ENCODE assay signal across 24 mouse cellular contexts in genomic region chr11:22949101-22949500, GRCm38 (mm10). TPM values are rescaled to one million over a fixed set of nuclear protein-coding genes. Genes with fewer than 3 reads are reported as not detected.
A peak's percentile ranks its signal among the peaks of the same experiment; 100 is the strongest.
DNase-seq lines count a peak whose midpoint lies in the region; ATAC-seq and TF ChIP-seq lines count a peak whose summit lies in the region.
"Had no signal": no experiment of that assay in that cellular context is flagged by ENCODE, and none has a peak within 500 bp of the region (broad histone marks: within the 10 kb centered on the region; RNA-seq: fewer than 3 reads in every experiment).

No protein-coding gene starts in this region.

- H3K4me1 ChIP-seq in ES-Bruce4 (ENCODE audit: control insufficient read depth, insufficient read depth, low read length) = peaks cover 5% of the 10 kb centered on the region
- no peaks in the 10 kb centered on the region for H3K4me1 ChIP-seq in liver, embryonic 11.5 days (replicated peaks; ENCODE audit: control insufficient read depth, insufficient read depth, low read length)
- H3K4me1 ChIP-seq: forebrain, embryonic 13.5 days; heart, embryonic 15.5 days; limb, embryonic 12.5 days; neural tube, embryonic 15.5 days had no signal

- H3K27ac ChIP-seq in ES-Bruce4 (ENCODE audit: insufficient read depth, low read length) = peak overlapping the region; percentile 93
- H3K27ac ChIP-seq in liver, embryonic 11.5 days (ENCODE audit: low read depth, low read length) = no peak overlapping the region
- H3K27ac ChIP-seq: forebrain, embryonic 13.5 days; heart, embryonic 15.5 days; hindbrain, postnatal 0 days; limb, embryonic 12.5 days; liver, embryonic 13.5 days; macrophage; neural tube, embryonic 15.5 days had no signal

- H3K9ac ChIP-seq in ES-Bruce4 (ENCODE audit: low read depth, poor library complexity, severe bottlenecking) = no peak overlapping the region
- no peak overlapping the region for H3K9ac ChIP-seq in liver, embryonic 11.5 days (ENCODE audit: low read depth, low read length)
- H3K9ac ChIP-seq: forebrain, embryonic 13.5 days; heart, embryonic 15.5 days; limb, embryonic 12.5 days; liver, embryonic 13.5 days; lung, embryonic 14.5 days; neural tube, embryonic 15.5 days had no signal

- peak; percentile 65; the same call in 1 of the 2 replicates for ATAC-seq in erythroblast, adult 5-6 weeks (replicated peaks; ENCODE audit: low FRiP score, poor library complexity, severe bottlenecking)
- peak; percentile 27; the same call in 1 of the 2 replicates for ATAC-seq in monocyte, adult 5-6 weeks (replicated peaks; ENCODE audit: insufficient number of reproducible peaks, low FRiP score, low TSS enrichment, poor library complexity, severe bottlenecking)
- no peak for ATAC-seq in liver, embryonic 11.5 days (replicated peaks; ENCODE audit: low FRiP score)
- ATAC-seq: forebrain, embryonic 13.5 days; hindbrain, postnatal 0 days; intestine, postnatal 0 days; Patski had no signal

- no peaks in the 10 kb centered on the region for H3K27me3 ChIP-seq in ES-Bruce4 (ENCODE audit: control insufficient read depth, insufficient read depth, low read length, poor library complexity, severe bottlenecking)
- H3K27me3 ChIP-seq in liver, embryonic 11.5 days (replicated peaks; ENCODE audit: control insufficient read depth, insufficient read depth, low read length) = no peaks in the 10 kb centered on the region
- H3K27me3 ChIP-seq: CH12.LX; forebrain, embryonic 13.5 days; heart, embryonic 15.5 days; limb, embryonic 12.5 days; liver, embryonic 13.5 days; neural tube, embryonic 15.5 days; Patski had no signal

- H3K4me2 ChIP-seq in liver, embryonic 11.5 days = no peak overlapping the region
- H3K4me2 ChIP-seq: forebrain, embryonic 13.5 days; heart, embryonic 15.5 days; limb, embryonic 12.5 days; liver, embryonic 13.5 days; lung, embryonic 14.5 days; neural tube, embryonic 15.5 days had no signal

- no peak for TF ChIP-seq CTCF in ES-Bruce4 (IDR thresholded peaks at IDR 0.05; ENCODE audit: low read depth, low read length)

- no peak for TF ChIP-seq POLR2A in ES-Bruce4 (IDR thresholded peaks at IDR 0.05; ENCODE audit: insufficient read depth, low read length)

- no peaks in the 10 kb centered on the region for H3K9me3 ChIP-seq in ES-Bruce4 (replicated peaks; ENCODE audit: control insufficient read depth, insufficient read depth, low read length, poor library complexity, severe bottlenecking)
- no peaks in the 10 kb centered on the region for H3K9me3 ChIP-seq in liver, embryonic 11.5 days (ENCODE audit: control insufficient read depth, low read length)
- H3K9me3 ChIP-seq: forebrain, embryonic 13.5 days; heart, embryonic 15.5 days; limb, embryonic 12.5 days; liver, embryonic 13.5 days; neural tube, embryonic 15.5 days had no signal

- H3K36me3 ChIP-seq in ES-Bruce4 (ENCODE audit: control insufficient read depth, insufficient read depth, low read length, poor library complexity, severe bottlenecking) = no peaks in the 10 kb centered on the region
- no peaks in the 10 kb centered on the region; the same call in 1 of the 2 replicates for H3K36me3 ChIP-seq in liver, embryonic 11.5 days (ENCODE audit: control insufficient read depth, insufficient read depth, low read length)
- H3K36me3 ChIP-seq: heart, embryonic 15.5 days; neural tube, embryonic 15.5 days had no signal

- 82% methylated on average over 1 of the region's 1 CpGs for WGBS in liver, embryonic 11.5 days

- peak; percentile 91 for TF ChIP-seq EP300 in ES-Bruce4 (IDR thresholded peaks at IDR 0.05; ENCODE audit: insufficient read depth, low read depth, low read length)

- peak; percentile 78 for DNase-seq in 3T3-L1 (ENCODE audit: low read depth, low spot score)
- DNase-seq in liver, embryonic 11.5 days (ENCODE audit: low spot score) = no peak
- DNase-seq in thymus, postnatal 36 days = no peak
- DNase-seq in right cerebral cortex, postnatal 10 days (ENCODE audit: low spot score in 2 of 2) = no peak
- DNase-seq: cerebellum, adult 2 months; cerebellum, postnatal 36 days; heart, adult 18-20 months; liver, embryonic 13.5 days; lung, embryonic 14.5 days; midbrain, embryonic 14.5 days; right cerebral cortex, postnatal 14 days; thymus, adult 2 months had no signal

- H3K4me3 ChIP-seq in ES-Bruce4 (ENCODE audit: low read depth, low read length) = no peak overlapping the region
- no peak overlapping the region for H3K4me3 ChIP-seq in liver, embryonic 11.5 days (ENCODE audit: low read depth, low read length)
- H3K4me3 ChIP-seq: forebrain, embryonic 13.5 days; heart, embryonic 15.5 days; limb, embryonic 12.5 days; liver, embryonic 13.5 days; neural tube, embryonic 15.5 days had no signal

RNA-seq across cellular contexts. Expression of gene Zrsr1, which starts 22.7 kb away (rescaled TPM):
- 19.6 and 21.1 TPM in 2 replicates for polyA plus RNA-seq in ES-Bruce4 (2011; ENCODE audit: insufficient read depth, insufficient read length, low read depth, missing spikeins)
- 103 and 104 TPM in 2 replicates for total RNA-seq in erythroblast, adult 5-6 weeks (2015; ENCODE audit: low replicate concordance)
- 198 and 259 TPM in 2 replicates for total RNA-seq in erythroblast, adult 5-6 weeks (2017; ENCODE audit: low replicate concordance)
- total RNA-seq in monocyte, adult 5-6 weeks (2017) = 18.8 to 34.8 TPM (median 27.8 TPM) in 3 replicates
- polyA plus RNA-seq in liver, embryonic 11.5 days (2014; fragmentation: Nextera tagmentation; extraction: Ambion mirVana) = 1.7 and 2.1 TPM in 2 replicates

RNA-seq across cellular contexts. Expression of gene Gm28048, which starts 32.8 kb away (rescaled TPM):
- polyA plus RNA-seq in ES-Bruce4 (2011; ENCODE audit: insufficient read depth, insufficient read length, low read depth, missing spikeins) = 23.3 and 33.6 TPM in 2 replicates
- 11.7 and 25.6 TPM in 2 replicates for total RNA-seq in erythroblast, adult 5-6 weeks (2015; ENCODE audit: low replicate concordance)
- total RNA-seq in erythroblast, adult 5-6 weeks (2017; ENCODE audit: low replicate concordance) = 9.3 and 14.2 TPM in 2 replicates
- total RNA-seq in monocyte, adult 5-6 weeks (2017) = 21.3 to 32.3 TPM (median 25.1 TPM) in 3 replicates
- 17.7 and 20.0 TPM in 2 replicates for polyA plus RNA-seq in liver, embryonic 11.5 days (2014; fragmentation: Nextera tagmentation; extraction: Ambion mirVana)
- total RNA-seq: hindbrain, postnatal 0 days had no signal
- polyA plus RNA-seq: thymus, adult 2 months had no signal

RNA-seq across cellular contexts. Expression of gene Commd1, which starts 33.1 kb away (rescaled TPM):
- 104 and 120 TPM in 2 replicates for polyA plus RNA-seq in ES-Bruce4 (2011; ENCODE audit: insufficient read depth, insufficient read length, low read depth, missing spikeins)
- total RNA-seq in erythroblast, adult 5-6 weeks (2015; ENCODE audit: low replicate concordance) = 11.3 and 30.9 TPM in 2 replicates
- total RNA-seq in erythroblast, adult 5-6 weeks (2017; ENCODE audit: low replicate concordance) = 26.3 and 36.5 TPM in 2 replicates
- total RNA-seq in monocyte, adult 5-6 weeks (2017) = 42.8 to 84.2 TPM (median 45.9 TPM) in 3 replicates
- 331 and 333 TPM in 2 replicates for polyA plus RNA-seq in liver, embryonic 11.5 days (2014; fragmentation: Nextera tagmentation; extraction: Ambion mirVana)

RNA-seq across cellular contexts. Expression of gene Cct4, which starts 41.2 kb away (rescaled TPM):
- polyA plus RNA-seq in ES-Bruce4 (2011; ENCODE audit: insufficient read depth, insufficient read length, low read depth, missing spikeins) = 618 and 646 TPM in 2 replicates
- 66.0 and 82.0 TPM in 2 replicates for total RNA-seq in erythroblast, adult 5-6 weeks (2015; ENCODE audit: low replicate concordance)
- total RNA-seq in erythroblast, adult 5-6 weeks (2017; ENCODE audit: low replicate concordance) = 46.6 and 49.6 TPM in 2 replicates
- total RNA-seq in monocyte, adult 5-6 weeks (2017) = 162 to 183 TPM (median 162 TPM) in 3 replicates
- 399 and 436 TPM in 2 replicates for polyA plus RNA-seq in liver, embryonic 11.5 days (2014; fragmentation: Nextera tagmentation; extraction: Ambion mirVana)

RNA-seq across cellular contexts. Expression of gene Fam161a, which starts 58.2 kb away (rescaled TPM):
- 2.1 and 3.2 TPM in 2 replicates for polyA plus RNA-seq in ES-Bruce4 (2011; ENCODE audit: insufficient read depth, insufficient read length, low read depth, missing spikeins)
- 2.3 TPM in 1 of 2 replicates, not detected in the other for total RNA-seq in erythroblast, adult 5-6 weeks (2015; ENCODE audit: low replicate concordance)
- total RNA-seq in erythroblast, adult 5-6 weeks (2017; ENCODE audit: low replicate concordance) = 2.4 and 9.3 TPM in 2 replicates
- 1.2 to 4.5 TPM (median 1.8 TPM) in 3 replicates for total RNA-seq in monocyte, adult 5-6 weeks (2017)
- polyA plus RNA-seq in liver, embryonic 11.5 days (2014; fragmentation: Nextera tagmentation; extraction: Ambion mirVana) = 1.1 and 1.9 TPM in 2 replicates
